Mouse (Mus musculus): ENCODE results near the gene Evi5l. TPM values are rescaled to one million over a fixed set of nuclear protein-coding genes. Genes with fewer than 3 reads are reported as not detected.

Evi5l gene
- 4.1 and 5.7 TPM in 2 replicates for polyA plus RNA-seq (2011; ENCODE audit: insufficient read depth, insufficient read length, low read depth, missing spikeins)

- no peaks in the 10 kb centered on the region for H3K36me3 ChIP-seq (ENCODE audit: control insufficient read depth, insufficient read depth, low read length, poor library complexity, severe bottlenecking)
- H3K9me3 ChIP-seq (replicated peaks; ENCODE audit: control insufficient read depth, insufficient read depth, low read length, poor library complexity, severe bottlenecking): no peaks in the 10 kb centered on the region
- no peaks in the 10 kb centered on the region for H3K4me1 ChIP-seq (ENCODE audit: control insufficient read depth, insufficient read depth, low read length)
- H3K9ac ChIP-seq (ENCODE audit: low read depth, poor library complexity, severe bottlenecking): peak within 1 kb of the TSS; percentile 77
- H3K27me3 ChIP-seq (ENCODE audit: control insufficient read depth, insufficient read depth, low read length, poor library complexity, severe bottlenecking): no peaks in the 10 kb centered on the region
- peak; percentile 44 for TF ChIP-seq POLR2A (IDR thresholded peaks at IDR 0.05; ENCODE audit: insufficient read depth, low read length)
- TF ChIP-seq EP300 (IDR thresholded peaks at IDR 0.05; ENCODE audit: insufficient read depth, low read depth, low read length): no peak
- no peak for TF ChIP-seq CTCF (IDR thresholded peaks at IDR 0.05; ENCODE audit: low read depth, low read length)
- peak within 1 kb of the TSS; percentile 80 for H3K4me3 ChIP-seq (ENCODE audit: low read depth, low read length)
- no peak within 1 kb of the TSS for H3K27ac ChIP-seq (ENCODE audit: insufficient read depth, low read length)
These were observed at the start of gene Evi5l for GRCm38 (mm10) chr8:4165852-4166751. TSS of gene Evi5l (plus strand) at chr8:4166567.

- TF ChIP-seq EP300 (IDR thresholded peaks at IDR 0.05; ENCODE audit: insufficient read depth, low read depth, low read length) (no peak), POLR2A (IDR thresholded peaks at IDR 0.05; ENCODE audit: insufficient read depth, low read length) (no peak), CTCF (IDR thresholded peaks at IDR 0.05; ENCODE audit: low read depth, low read length) (no peak)
- H3K4me1 ChIP-seq (ENCODE audit: control insufficient read depth, insufficient read depth, low read length): no peaks in the 10 kb centered on the region
These were observed 32.6 kb upstream of the Evi5l start, which contains the start of gene Cd209g for GRCm38 (mm10) chr8:4133798-4134197. TSS of gene Cd209g (plus strand) at chr8:4134098.

GRCm38 (mm10) chr8:4139660-4140646 lies 26.4 kb upstream of the Evi5l start:
- H3K4me3 ChIP-seq (ENCODE audit: low read depth, low read length): no peak overlapping the region

More at GRCm38 (mm10) chr8:4133798-4134197, 32.6 kb upstream of the Evi5l start, which contains the start of gene Cd209g:
- Histone ChIP-seq H3K4me3 (ENCODE audit: low read depth, low read length) (no peak within 1 kb of the TSS), H3K27ac (ENCODE audit: insufficient read depth, low read length) (no peak within 1 kb of the TSS), H3K36me3 (ENCODE audit: control insufficient read depth, insufficient read depth, low read length, poor library complexity, severe bottlenecking) (no peaks in the 10 kb centered on the region), H3K27me3 (ENCODE audit: control insufficient read depth, insufficient read depth, low read length, poor library complexity, severe bottlenecking) (no peaks in the 10 kb centered on the region), H3K9me3 (replicated peaks; ENCODE audit: control insufficient read depth, insufficient read depth, low read length, poor library complexity, severe bottlenecking) (no peaks in the 10 kb centered on the region), H3K9ac (ENCODE audit: low read depth, poor library complexity, severe bottlenecking) (no peak within 1 kb of the TSS)

GRCm38 (mm10) chr8:4141721-4142120 lies 24.6 kb upstream of the Evi5l start:
- no peaks in the 10 kb centered on the region for H3K4me1 ChIP-seq (ENCODE audit: control insufficient read depth, insufficient read depth, low read length)
- H3K4me3 ChIP-seq (ENCODE audit: low read depth, low read length): no peak overlapping the region
- no peaks in the 10 kb centered on the region for H3K36me3 ChIP-seq (ENCODE audit: control insufficient read depth, insufficient read depth, low read length, poor library complexity, severe bottlenecking)
- H3K27ac ChIP-seq (ENCODE audit: insufficient read depth, low read length): no peak overlapping the region
- H3K9me3 ChIP-seq (replicated peaks; ENCODE audit: control insufficient read depth, insufficient read depth, low read length, poor library complexity, severe bottlenecking): no peaks in the 10 kb centered on the region
- 0 out of 2 replicates have a peak, but pooled peaks cover 1% of the 10 kb centered on the region for H3K27me3 ChIP-seq (ENCODE audit: control insufficient read depth, insufficient read depth, low read length, poor library complexity, severe bottlenecking)
- TF ChIP-seq POLR2A (IDR thresholded peaks at IDR 0.05; ENCODE audit: insufficient read depth, low read length) (no peak), EP300 (IDR thresholded peaks at IDR 0.05; ENCODE audit: insufficient read depth, low read depth, low read length) (no peak), CTCF (IDR thresholded peaks at IDR 0.05; ENCODE audit: low read depth, low read length) (no peak)
- H3K9ac ChIP-seq (ENCODE audit: low read depth, poor library complexity, severe bottlenecking): no peak overlapping the region

More at GRCm38 (mm10) chr8:4139660-4140646, 26.4 kb upstream of the Evi5l start:
- Histone ChIP-seq H3K9me3 (replicated peaks; ENCODE audit: control insufficient read depth, insufficient read depth, low read length, poor library complexity, severe bottlenecking) (no peaks in the 10 kb centered on the region), H3K27ac (ENCODE audit: insufficient read depth, low read length) (no peak overlapping the region), H3K9ac (ENCODE audit: low read depth, poor library complexity, severe bottlenecking) (no peak overlapping the region), H3K36me3 (ENCODE audit: control insufficient read depth, insufficient read depth, low read length, poor library complexity, severe bottlenecking) (no peaks in the 10 kb centered on the region), H3K27me3 (ENCODE audit: control insufficient read depth, insufficient read depth, low read length, poor library complexity, severe bottlenecking) (0 out of 2 replicates have a peak, but pooled peaks cover 1% of the 10 kb centered on the region), H3K4me1 (ENCODE audit: control insufficient read depth, insufficient read depth, low read length) (no peaks in the 10 kb centered on the region)
- TF ChIP-seq POLR2A (IDR thresholded peaks at IDR 0.05; ENCODE audit: insufficient read depth, low read length): no peak
- 0 out of 2 replicates have a peak, but pooled peaks have one; percentile 42 for TF ChIP-seq EP300 (IDR thresholded peaks at IDR 0.05; ENCODE audit: insufficient read depth, low read depth, low read length)
- TF ChIP-seq CTCF (IDR thresholded peaks at IDR 0.05; ENCODE audit: low read depth, low read length): peak; percentile 95

- Histone ChIP-seq H3K9me3 (replicated peaks; ENCODE audit: control insufficient read depth, insufficient read depth, low read length, poor library complexity, severe bottlenecking) (peaks cover 20% of the 10 kb centered on the region), H3K27me3 (ENCODE audit: control insufficient read depth, insufficient read depth, low read length, poor library complexity, severe bottlenecking) (0 out of 2 replicates have a peak, but pooled peaks cover 1% of the 10 kb centered on the region), H3K4me3 (ENCODE audit: low read depth, low read length) (no peak overlapping the region), H3K36me3 (ENCODE audit: control insufficient read depth, insufficient read depth, low read length, poor library complexity, severe bottlenecking) (no peaks in the 10 kb centered on the region), H3K9ac (ENCODE audit: low read depth, poor library complexity, severe bottlenecking) (no peak overlapping the region), H3K4me1 (ENCODE audit: control insufficient read depth, insufficient read depth, low read length) (no peaks in the 10 kb centered on the region), H3K27ac (ENCODE audit: insufficient read depth, low read length) (no peak overlapping the region)
- TF ChIP-seq EP300 (IDR thresholded peaks at IDR 0.05; ENCODE audit: insufficient read depth, low read depth, low read length) (peak; percentile 91), POLR2A (IDR thresholded peaks at IDR 0.05; ENCODE audit: insufficient read depth, low read length) (no peak)
These were observed 19.1 kb upstream of the Evi5l start for GRCm38 (mm10) chr8:4147272-4147671.
